Mouse (Mus musculus): ENCODE results near the gene Nin. TPM values are rescaled to one million over a fixed set of nuclear protein-coding genes. Genes with fewer than 3 reads are reported as not detected.

Gene Nin
- polyA plus RNA-seq, 1 experiment from 2014 or later = 45.3 TPM

DNA sequence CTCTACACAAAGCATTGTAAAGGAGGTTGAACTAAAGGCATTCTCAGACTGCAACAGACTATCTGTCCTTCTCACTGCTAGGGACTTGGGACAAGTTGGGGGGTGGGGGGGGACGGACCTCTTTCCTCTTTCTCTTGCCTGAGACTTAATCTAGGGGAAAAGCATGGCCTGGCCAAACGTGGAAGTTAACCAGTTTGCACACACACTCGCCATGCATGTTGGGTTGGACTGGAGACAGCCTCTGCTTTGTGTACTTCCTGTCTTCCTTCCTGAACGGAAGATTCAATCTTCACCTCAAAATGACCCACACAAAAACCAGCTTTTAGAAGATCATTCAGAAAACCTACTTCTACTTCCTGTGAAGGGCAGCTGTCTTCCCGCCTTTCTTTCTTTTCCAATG is 11.7 kb downstream of the Nin start:
- H3K36me3 ChIP-seq (ENCODE audit: control insufficient read depth, insufficient read depth) = peaks cover 5% of the 10 kb centered on the region; the same call in 1 of the 2 replicates
- WGBS = 82% methylated on average over 5 of the region's 5 CpGs
- no peak for ATAC-seq
- peaks cover 40% of the 10 kb centered on the region for H3K4me1 ChIP-seq (replicated peaks; ENCODE audit: control insufficient read depth, insufficient read depth, low read length)
- no peaks in the 10 kb centered on the region for H3K9me3 ChIP-seq (ENCODE audit: control insufficient read depth, low read length)
- H3K27ac ChIP-seq (ENCODE audit: low read length) = no peak overlapping the region
- no peak overlapping the region for H3K4me2 ChIP-seq (ENCODE audit: low read length)
- no peak overlapping the region for H3K4me3 ChIP-seq (replicated peaks; ENCODE audit: low read length)
- no peak overlapping the region for H3K9ac ChIP-seq (replicated peaks; ENCODE audit: low read depth, low read length)
- H3K27me3 ChIP-seq (replicated peaks; ENCODE audit: control insufficient read depth, insufficient read depth, low read length) = 0 out of 2 replicates have a peak, but pooled peaks cover 2% of the 10 kb centered on the region

DNA sequence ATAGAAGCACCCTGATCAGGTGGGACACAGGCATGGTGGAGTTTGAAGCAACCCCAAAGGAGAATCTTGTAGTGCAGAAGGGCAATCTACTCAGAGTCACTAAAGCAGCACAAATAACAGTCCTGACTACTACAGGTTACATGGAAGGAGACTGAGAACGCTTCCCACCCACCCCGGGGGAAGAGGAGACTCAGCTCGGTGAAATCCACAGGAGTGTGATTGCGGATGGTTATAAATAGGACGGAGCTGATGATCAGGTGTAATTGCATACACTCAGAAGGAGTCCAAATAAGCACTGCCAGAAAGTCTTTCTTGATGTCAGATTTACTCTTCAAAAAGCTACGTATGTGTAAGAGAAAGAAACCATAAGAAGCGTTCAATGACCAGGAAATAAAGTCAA is 15.6 kb downstream of the Nin start:
- no peak overlapping the region for H3K9ac ChIP-seq (replicated peaks; ENCODE audit: low read depth, low read length)
- WGBS = 85% methylated on average over 7 of the region's 7 CpGs
- H3K4me2 ChIP-seq (ENCODE audit: low read length) = no peak overlapping the region
- H3K27me3 ChIP-seq (replicated peaks; ENCODE audit: control insufficient read depth, insufficient read depth, low read length) = 0 out of 2 replicates have a peak, but pooled peaks cover 2% of the 10 kb centered on the region
- no peak overlapping the region for H3K27ac ChIP-seq (ENCODE audit: low read length)
- ATAC-seq = no peak
- H3K4me1 ChIP-seq (replicated peaks; ENCODE audit: control insufficient read depth, insufficient read depth, low read length) = peaks cover 18% of the 10 kb centered on the region
- H3K36me3 ChIP-seq (ENCODE audit: control insufficient read depth, insufficient read depth) = peaks cover 5% of the 10 kb centered on the region; the same call in 1 of the 2 replicates
- H3K9me3 ChIP-seq (ENCODE audit: control insufficient read depth, low read length) = no peaks in the 10 kb centered on the region
- H3K4me3 ChIP-seq (replicated peaks; ENCODE audit: low read length) = no peak overlapping the region

DNA sequence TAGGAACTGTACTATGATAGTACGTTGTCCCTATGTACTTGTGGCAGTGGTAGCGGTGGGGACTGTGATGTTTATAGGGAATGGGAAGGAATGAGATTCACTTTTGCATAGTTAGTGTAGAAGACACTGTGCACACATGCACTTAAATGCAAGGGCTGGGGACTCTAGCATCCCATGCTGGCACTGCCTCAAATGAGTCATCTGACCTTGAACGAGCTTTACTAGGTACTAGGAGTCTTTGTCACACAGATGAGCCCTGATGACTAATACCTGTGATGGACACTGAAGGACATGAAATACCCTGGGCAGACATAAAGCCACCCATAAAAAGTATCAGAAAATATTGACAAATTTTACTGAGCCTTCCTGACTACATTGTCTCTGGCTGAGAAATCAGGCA is 16.2 kb downstream of the Nin start:
- Histone ChIP-seq H3K27me3 (replicated peaks; ENCODE audit: control insufficient read depth, insufficient read depth, low read length) (0 out of 2 replicates have a peak, but pooled peaks cover 2% of the 10 kb centered on the region), H3K4me1 (replicated peaks; ENCODE audit: control insufficient read depth, insufficient read depth, low read length) (peaks cover 12% of the 10 kb centered on the region), H3K27ac (ENCODE audit: low read length) (no peak overlapping the region), H3K36me3 (ENCODE audit: control insufficient read depth, insufficient read depth) (peaks cover 5% of the 10 kb centered on the region; the same call in 1 of the 2 replicates), H3K9ac (replicated peaks; ENCODE audit: low read depth, low read length) (no peak overlapping the region), H3K4me3 (replicated peaks; ENCODE audit: low read length) (no peak overlapping the region), H3K9me3 (ENCODE audit: control insufficient read depth, low read length) (no peaks in the 10 kb centered on the region), H3K4me2 (ENCODE audit: low read length) (no peak overlapping the region)
- no peak for ATAC-seq
- WGBS = 83% methylated on average over 3 of the region's 3 CpGs

DNA sequence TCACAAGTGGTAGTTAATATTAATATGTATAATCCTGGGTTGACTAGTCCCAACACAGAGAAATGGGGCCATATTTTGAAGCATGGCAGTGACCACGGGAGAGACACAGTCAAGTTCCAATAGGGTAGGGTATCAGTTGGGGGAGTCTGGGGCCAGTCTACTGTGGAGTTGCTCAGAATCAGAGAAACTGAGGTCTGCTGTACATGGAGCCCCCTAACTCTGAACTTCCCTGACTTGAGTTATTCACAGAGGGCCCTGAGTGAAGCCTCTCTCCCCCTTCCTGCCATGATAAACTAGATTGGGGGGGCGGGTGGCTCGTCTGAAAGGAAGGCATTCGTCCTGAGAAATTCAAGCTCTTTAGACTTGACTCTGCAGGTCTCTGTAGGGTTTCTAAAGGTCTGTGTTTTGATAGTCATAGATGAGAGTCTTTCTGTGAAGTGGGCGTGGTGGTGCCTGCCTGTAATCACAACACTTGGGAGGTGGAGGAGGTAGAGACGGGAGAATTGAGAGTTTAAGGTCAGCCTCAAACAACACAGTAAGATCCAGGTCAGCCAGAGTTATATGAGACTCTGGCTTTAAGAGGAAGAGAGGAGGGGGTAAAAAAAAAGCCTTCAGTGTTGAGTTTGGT is 20.1 kb downstream of the Nin start:
- no peak overlapping the region for H3K4me3 ChIP-seq (replicated peaks; ENCODE audit: low read length)
- no peak overlapping the region for H3K27ac ChIP-seq (ENCODE audit: low read length)
- no peaks in the 10 kb centered on the region for H3K36me3 ChIP-seq (ENCODE audit: control insufficient read depth, insufficient read depth)
- 83% methylated on average over 6 of the region's 6 CpGs for WGBS
- H3K4me1 ChIP-seq (replicated peaks; ENCODE audit: control insufficient read depth, insufficient read depth, low read length) = peaks cover 12% of the 10 kb centered on the region
- no peak overlapping the region for H3K9ac ChIP-seq (replicated peaks; ENCODE audit: low read depth, low read length)
- 0 out of 2 replicates have a peak, but pooled peaks cover 2% of the 10 kb centered on the region for H3K27me3 ChIP-seq (replicated peaks; ENCODE audit: control insufficient read depth, insufficient read depth, low read length)
- no peak for ATAC-seq
- H3K4me2 ChIP-seq (ENCODE audit: low read length) = no peak overlapping the region
- no peaks in the 10 kb centered on the region for H3K9me3 ChIP-seq (ENCODE audit: control insufficient read depth, low read length)

DNA sequence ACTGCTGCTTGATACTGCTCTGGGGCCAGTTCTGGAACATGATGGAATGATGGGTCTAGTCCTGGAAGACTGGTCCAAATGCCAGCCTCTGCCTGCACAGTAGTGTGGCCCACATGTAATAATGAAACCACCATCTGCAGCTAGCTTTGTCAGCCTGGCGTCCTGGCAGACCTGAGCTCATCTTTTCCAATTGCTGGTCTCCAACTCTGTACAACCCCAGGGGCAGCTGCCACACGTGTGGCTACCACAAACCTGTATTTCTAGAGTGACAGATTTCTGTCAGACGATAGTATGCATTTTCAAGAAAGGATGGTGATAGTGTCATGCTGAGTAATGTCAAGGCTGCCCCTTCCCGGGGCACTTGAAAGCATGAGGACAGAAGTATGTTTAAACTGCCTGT is 25.2 kb downstream of the Nin start:
- ATAC-seq = no peak
- no peak overlapping the region for H3K4me3 ChIP-seq (replicated peaks; ENCODE audit: low read length)
- H3K27me3 ChIP-seq (replicated peaks; ENCODE audit: control insufficient read depth, insufficient read depth, low read length) = no peaks in the 10 kb centered on the region
- no peak overlapping the region for H3K27ac ChIP-seq (ENCODE audit: low read length)
- WGBS = 85% methylated on average over 4 of the region's 4 CpGs
- H3K4me1 ChIP-seq (replicated peaks; ENCODE audit: control insufficient read depth, insufficient read depth, low read length) = no peaks in the 10 kb centered on the region
- H3K9me3 ChIP-seq (ENCODE audit: control insufficient read depth, low read length) = no peaks in the 10 kb centered on the region
- no peak overlapping the region for H3K9ac ChIP-seq (replicated peaks; ENCODE audit: low read depth, low read length)
- no peaks in the 10 kb centered on the region for H3K36me3 ChIP-seq (ENCODE audit: control insufficient read depth, insufficient read depth)
- no peak overlapping the region for H3K4me2 ChIP-seq (ENCODE audit: low read length)

DNA sequence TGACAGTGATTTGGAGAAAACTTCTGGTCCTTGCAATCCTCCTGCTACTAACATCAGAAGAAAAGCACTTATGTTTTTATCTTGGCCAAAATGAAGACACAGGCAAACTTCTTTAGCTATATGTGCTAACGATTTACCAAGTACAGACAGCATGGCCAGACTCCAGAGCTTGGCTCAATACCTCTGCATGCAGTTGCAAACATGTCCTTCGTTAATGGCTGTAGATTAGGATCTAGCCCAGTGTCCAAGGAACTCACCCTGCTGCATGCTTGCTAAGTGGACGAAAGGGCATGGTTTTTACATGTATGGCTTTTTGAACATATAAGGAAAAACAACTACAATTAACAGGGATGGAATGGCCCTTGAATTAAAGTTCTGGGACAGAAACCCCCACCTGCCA is 28.2 kb downstream of the Nin start:
- H3K27ac ChIP-seq (ENCODE audit: low read length) = no peak overlapping the region
- H3K4me1 ChIP-seq (replicated peaks; ENCODE audit: control insufficient read depth, insufficient read depth, low read length) = no peaks in the 10 kb centered on the region
- no peaks in the 10 kb centered on the region for H3K9me3 ChIP-seq (ENCODE audit: control insufficient read depth, low read length)
- H3K9ac ChIP-seq (replicated peaks; ENCODE audit: low read depth, low read length) = no peak overlapping the region
- H3K36me3 ChIP-seq (ENCODE audit: control insufficient read depth, insufficient read depth) = no peaks in the 10 kb centered on the region
- ATAC-seq = no peak
- no peak overlapping the region for H3K4me3 ChIP-seq (replicated peaks; ENCODE audit: low read length)
- WGBS = 57% methylated on average over 3 of the region's 3 CpGs
- H3K4me2 ChIP-seq (ENCODE audit: low read length) = no peak overlapping the region
- no peaks in the 10 kb centered on the region for H3K27me3 ChIP-seq (replicated peaks; ENCODE audit: control insufficient read depth, insufficient read depth, low read length)

DNA sequence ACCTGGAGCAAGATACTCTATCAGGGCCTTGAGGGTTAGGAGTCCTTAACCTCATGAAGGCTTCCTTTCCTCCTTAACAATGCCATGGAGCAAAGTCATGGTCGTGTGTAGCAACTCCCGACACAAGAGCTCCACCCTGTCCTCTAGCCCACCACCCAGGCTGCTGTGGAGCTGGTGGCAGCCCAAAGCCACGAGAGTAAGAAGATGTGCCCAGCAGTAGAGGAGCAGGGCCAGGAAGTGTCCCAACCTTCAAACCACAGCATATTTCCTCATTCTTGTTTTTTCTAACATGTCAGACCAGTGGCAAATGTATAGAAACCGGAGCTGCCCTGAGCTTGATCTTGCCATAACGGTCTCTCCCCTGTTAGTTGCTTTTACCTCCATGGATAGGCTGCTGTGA is 29.3 kb downstream of the Nin start:
- no peaks in the 10 kb centered on the region for H3K4me1 ChIP-seq (replicated peaks; ENCODE audit: control insufficient read depth, insufficient read depth, low read length)
- WGBS = 95% methylated on average over 5 of the region's 5 CpGs
- H3K36me3 ChIP-seq (ENCODE audit: control insufficient read depth, insufficient read depth) = no peaks in the 10 kb centered on the region
- H3K4me2 ChIP-seq (ENCODE audit: low read length) = no peak overlapping the region
- no peak for ATAC-seq
- no peaks in the 10 kb centered on the region for H3K9me3 ChIP-seq (ENCODE audit: control insufficient read depth, low read length)
- H3K27ac ChIP-seq (ENCODE audit: low read length) = no peak overlapping the region
- no peak overlapping the region for H3K4me3 ChIP-seq (replicated peaks; ENCODE audit: low read length)
- no peaks in the 10 kb centered on the region for H3K27me3 ChIP-seq (replicated peaks; ENCODE audit: control insufficient read depth, insufficient read depth, low read length)
- no peak overlapping the region for H3K9ac ChIP-seq (replicated peaks; ENCODE audit: low read depth, low read length)

DNA sequence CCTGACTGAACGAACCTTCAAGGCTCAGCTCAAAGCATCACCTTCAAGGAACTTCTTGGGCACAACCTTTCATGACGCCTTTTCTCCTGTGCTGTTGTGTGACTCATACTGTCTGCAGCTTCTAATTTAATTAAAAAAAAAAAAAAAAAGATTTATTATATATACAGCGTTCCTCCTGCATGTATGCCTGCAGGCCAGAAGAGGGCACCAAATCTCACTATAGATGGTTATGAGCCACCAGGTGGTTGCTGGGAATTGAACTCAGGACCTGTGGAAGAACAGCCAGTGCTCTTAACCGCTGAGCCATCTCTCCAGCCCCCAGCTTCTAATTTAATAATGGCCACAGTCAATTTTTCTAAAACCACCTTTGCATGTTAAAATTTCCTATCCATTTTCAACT is 29.8 kb downstream of the Nin start:
- 94% methylated on average over 4 of the region's 4 CpGs for WGBS
- Histone ChIP-seq H3K27ac (ENCODE audit: low read length) (no peak overlapping the region), H3K4me3 (replicated peaks; ENCODE audit: low read length) (no peak overlapping the region), H3K4me2 (ENCODE audit: low read length) (no peak overlapping the region), H3K36me3 (ENCODE audit: control insufficient read depth, insufficient read depth) (no peaks in the 10 kb centered on the region), H3K27me3 (replicated peaks; ENCODE audit: control insufficient read depth, insufficient read depth, low read length) (no peaks in the 10 kb centered on the region), H3K4me1 (replicated peaks; ENCODE audit: control insufficient read depth, insufficient read depth, low read length) (no peaks in the 10 kb centered on the region), H3K9ac (replicated peaks; ENCODE audit: low read depth, low read length) (no peak overlapping the region), H3K9me3 (ENCODE audit: control insufficient read depth, low read length) (no peaks in the 10 kb centered on the region)
- ATAC-seq = no peak

DNA sequence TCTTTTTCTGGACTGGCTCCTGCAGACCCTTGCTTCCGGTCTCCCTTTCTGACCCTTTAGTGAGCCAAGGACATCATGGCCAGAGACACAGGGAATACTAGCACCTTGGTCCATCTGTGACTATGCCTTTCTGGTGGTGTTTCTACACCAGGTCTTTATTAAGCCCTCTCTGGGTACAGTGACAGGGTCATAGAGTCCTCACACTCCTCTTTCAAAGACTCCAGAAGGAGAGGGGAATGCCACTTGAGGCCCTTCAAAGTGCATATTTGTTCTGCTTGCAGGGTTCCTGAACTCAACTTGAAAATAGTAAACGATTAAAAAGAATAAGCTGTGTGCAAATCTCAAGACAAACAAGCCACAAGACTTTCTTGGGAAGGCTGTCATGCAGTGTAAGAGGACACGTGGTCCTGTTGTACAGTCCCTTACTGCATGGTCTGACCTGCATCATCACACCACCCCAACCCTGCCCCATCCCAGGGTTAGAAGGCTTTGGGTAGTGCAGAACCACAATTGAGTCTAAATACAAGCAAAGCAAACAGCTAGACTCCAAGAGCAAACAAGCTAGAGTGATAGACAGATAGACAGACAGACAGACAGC is 30.5 kb downstream of the Nin start:
- 88% methylated on average over 3 of the region's 3 CpGs for WGBS

More for the DNA sequence above, 30.5 kb downstream of the Nin start:
- H3K27ac ChIP-seq (ENCODE audit: low read length) = no peak overlapping the region
- no peak overlapping the region for H3K4me2 ChIP-seq (ENCODE audit: low read length)
- no peak overlapping the region for H3K9ac ChIP-seq (replicated peaks; ENCODE audit: low read depth, low read length)
- H3K36me3 ChIP-seq (ENCODE audit: control insufficient read depth, insufficient read depth) = no peaks in the 10 kb centered on the region
- H3K4me3 ChIP-seq (replicated peaks; ENCODE audit: low read length) = no peak overlapping the region
- no peaks in the 10 kb centered on the region for H3K9me3 ChIP-seq (ENCODE audit: control insufficient read depth, low read length)
- H3K27me3 ChIP-seq (replicated peaks; ENCODE audit: control insufficient read depth, insufficient read depth, low read length) = no peaks in the 10 kb centered on the region
- H3K4me1 ChIP-seq (replicated peaks; ENCODE audit: control insufficient read depth, insufficient read depth, low read length) = no peaks in the 10 kb centered on the region
- no peak for ATAC-seq
